In genomic region chr3:58503720-58504333, GRCm38 (mm10) we compare ENCODE assay signal across 24 mouse cellular contexts. TPM values are rescaled to one million over a fixed set of nuclear protein-coding genes. Genes with fewer than 3 reads are reported as not detected.
A peak's percentile ranks its signal among the peaks of the same experiment; 100 is the strongest.
DNase-seq lines count a peak whose midpoint lies in the region; ATAC-seq and TF ChIP-seq lines count a peak whose summit lies in the region.
"Had no signal": no experiment of that assay in that cellular context is flagged by ENCODE, and none has a peak within 500 bp of the region (broad histone marks: within the 10 kb centered on the region; RNA-seq: fewer than 3 reads in every experiment).

No protein-coding gene starts in this region.

- H3K4me1 ChIP-seq in hindbrain, postnatal 0 days (ENCODE audit: insufficient read depth, low read length) = no peaks in the 10 kb centered on the region
- H3K4me1 ChIP-seq in hindbrain, embryonic 10.5 days (replicated peaks) = no peaks in the 10 kb centered on the region
- H3K4me1 ChIP-seq in midbrain, embryonic 16.5 days (ENCODE audit: control insufficient read depth, insufficient read depth, low read length) = no peaks in the 10 kb centered on the region
- H3K4me1 ChIP-seq in midbrain, embryonic 10.5 days = no peaks in the 10 kb centered on the region
- H3K4me1 ChIP-seq in ES-E14 (ENCODE audit: control insufficient read depth in 2 of 2, insufficient read depth in 2 of 2, low read length in 2 of 2, poor library complexity in 1 of 2) = peaks cover 8 to 9% of the 10 kb centered on the region in 2 experiments
- H3K4me1 ChIP-seq: limb, embryonic 10.5 days had no signal

- no peak for ATAC-seq in hindbrain, postnatal 0 days
- ATAC-seq in midbrain, embryonic 16.5 days = 0 out of 2 replicates have a peak, but pooled peaks have one; percentile 56
- ATAC-seq: forebrain, embryonic 16.5 days had no signal

- 45% methylated on average over 3 of the region's 3 CpGs for WGBS in hindbrain, postnatal 0 days
- WGBS in hindbrain, embryonic 10.5 days = 59% methylated on average over 3 of the region's 3 CpGs
- WGBS in midbrain, embryonic 16.5 days = 34% methylated on average over 3 of the region's 3 CpGs
- WGBS in midbrain, embryonic 10.5 days = 57% methylated on average over 3 of the region's 3 CpGs

- H3K4me2 ChIP-seq in hindbrain, postnatal 0 days (ENCODE audit: low read depth, low read length) = no peak overlapping the region
- H3K4me2 ChIP-seq in midbrain, embryonic 16.5 days (ENCODE audit: low read length) = no peak overlapping the region
- H3K4me2 ChIP-seq: liver, embryonic 11.5 days; lung, embryonic 14.5 days; midbrain, embryonic 11.5 days had no signal

- TF ChIP-seq CTCF in hindbrain, postnatal 0 days (IDR thresholded peaks at IDR 0.05; ENCODE audit: low read depth) = peak; percentile 5; the same call in 1 of the 2 replicates

- in situ Hi-C loops in ES-E14 (cut with MboI; ENCODE audit: low sequenced_read_pairs in 2 of 2, unreplicated experiment in 2 of 2) = no loop called here

- DNase-seq in hindbrain, postnatal 0 days (ENCODE audit: low spot score) = no peak
- DNase-seq in hindbrain, embryonic 10.5 days (ENCODE audit: low spot score) = no peak
- DNase-seq in midbrain, embryonic 10.5 days (ENCODE audit: low spot score) = no peak
- no peak for DNase-seq in ES-E14 (ENCODE audit: low read depth, low spot score)
- DNase-seq in splenic B cell, adult 2 months (ENCODE audit: low read depth, low spot score) = peak; percentile 30
- DNase-seq in ovary, postnatal 14 days (ENCODE audit: low spot score) = no peak
- no peak for DNase-seq in adrenal gland, postnatal 36 days
- DNase-seq: adrenal gland, postnatal 10 days; cerebellum, adult 18-20 months; cerebellum, postnatal 25 days; embryo, embryonic 11 days; heart, adult 18-20 months; kidney, adult 2 months; kidney, postnatal 25 days; layer of hippocampus, adult 9-11 months; lung, embryonic 14.5 days; lung, postnatal 4 days; retina, postnatal 1 day; thymus, postnatal 36 days had no signal

- H3K9ac ChIP-seq in hindbrain, postnatal 0 days (replicated peaks; ENCODE audit: low read length) = no peak overlapping the region
- H3K9ac ChIP-seq in midbrain, embryonic 16.5 days (ENCODE audit: low read depth, low read length) = no peak overlapping the region
- H3K9ac ChIP-seq in ES-E14 (ENCODE audit: insufficient read depth, low read depth, low read length, poor library complexity, severe bottlenecking) = no peak overlapping the region
- H3K9ac ChIP-seq: lung, embryonic 14.5 days had no signal

- H3K4me3 ChIP-seq in hindbrain, postnatal 0 days (ENCODE audit: low read length) = no peak overlapping the region
- H3K4me3 ChIP-seq in hindbrain, embryonic 10.5 days = no peak overlapping the region
- H3K4me3 ChIP-seq in midbrain, embryonic 16.5 days (ENCODE audit: low read depth, low read length) = no peak overlapping the region
- H3K4me3 ChIP-seq in midbrain, embryonic 10.5 days = no peak overlapping the region
- no peak overlapping the region for H3K4me3 ChIP-seq in ES-E14 (ENCODE audit: insufficient read depth in 1 of 2, low read depth in 1 of 2, low read length in 2 of 2, poor library complexity in 1 of 2, severe bottlenecking in 1 of 2)
- H3K4me3 ChIP-seq: limb, embryonic 10.5 days had no signal

- H3K27ac ChIP-seq in hindbrain, postnatal 0 days = no peak overlapping the region
- no peak overlapping the region for H3K27ac ChIP-seq in hindbrain, embryonic 10.5 days
- no peak overlapping the region for H3K27ac ChIP-seq in midbrain, embryonic 16.5 days (ENCODE audit: low read length)
- H3K27ac ChIP-seq in midbrain, embryonic 10.5 days (replicated peaks) = no peak overlapping the region
- peak overlapping the region; percentile 70; the same call in 1 of the 2 replicates for H3K27ac ChIP-seq in ES-E14 (ENCODE audit: insufficient read depth, low read depth, low read length, poor library complexity, severe bottlenecking)
- H3K27ac ChIP-seq: limb, embryonic 10.5 days had no signal

- no peaks in the 10 kb centered on the region for H3K27me3 ChIP-seq in hindbrain, postnatal 0 days (ENCODE audit: insufficient read depth, low read length)
- no peaks in the 10 kb centered on the region for H3K27me3 ChIP-seq in hindbrain, embryonic 10.5 days (ENCODE audit: insufficient read depth, poor library complexity, severe bottlenecking)
- no peaks in the 10 kb centered on the region for H3K27me3 ChIP-seq in midbrain, embryonic 16.5 days (ENCODE audit: control insufficient read depth, insufficient read depth, low read depth, low read length)
- no peaks in the 10 kb centered on the region for H3K27me3 ChIP-seq in midbrain, embryonic 10.5 days (ENCODE audit: low read depth, poor library complexity, severe bottlenecking)
- H3K27me3 ChIP-seq in splenic B cell, adult 2 months (ENCODE audit: control insufficient read depth, insufficient read depth, low read length, poor library complexity, severe bottlenecking) = no peaks in the 10 kb centered on the region

- no peaks in the 10 kb centered on the region for H3K9me3 ChIP-seq in hindbrain, postnatal 0 days (ENCODE audit: low read length)
- no peaks in the 10 kb centered on the region for H3K9me3 ChIP-seq in hindbrain, embryonic 10.5 days
- no peaks in the 10 kb centered on the region for H3K9me3 ChIP-seq in midbrain, embryonic 16.5 days (replicated peaks; ENCODE audit: control insufficient read depth, low read length, poor library complexity, severe bottlenecking)
- H3K9me3 ChIP-seq in midbrain, embryonic 10.5 days (replicated peaks) = no peaks in the 10 kb centered on the region
- no peaks in the 10 kb centered on the region for H3K9me3 ChIP-seq in ES-E14 (ENCODE audit: control insufficient read depth, insufficient read depth, low read depth, low read length)
- H3K9me3 ChIP-seq: limb, embryonic 10.5 days had no signal

- H3K36me3 ChIP-seq in hindbrain, postnatal 0 days (ENCODE audit: insufficient read depth, low read length) = no peaks in the 10 kb centered on the region
- no peaks in the 10 kb centered on the region for H3K36me3 ChIP-seq in hindbrain, embryonic 10.5 days
- H3K36me3 ChIP-seq in midbrain, embryonic 16.5 days (ENCODE audit: control insufficient read depth, insufficient read depth, low read length) = no peaks in the 10 kb centered on the region
- no peaks in the 10 kb centered on the region for H3K36me3 ChIP-seq in midbrain, embryonic 10.5 days
- H3K36me3 ChIP-seq in ES-E14 (ENCODE audit: control insufficient read depth, insufficient read depth, low read length, poor library complexity, severe bottlenecking) = no peaks in the 10 kb centered on the region
- no peaks in the 10 kb centered on the region for H3K36me3 ChIP-seq in splenic B cell, adult 2 months (ENCODE audit: control insufficient read depth, insufficient read depth, low read length, poor library complexity, severe bottlenecking)
- H3K36me3 ChIP-seq: limb, embryonic 10.5 days had no signal

TF ChIP-seq in ES-E14, 5 proteins besides CTCF, POLR2A, EP300 and RAD21:
- TF ChIP-seq CHD2 (IDR thresholded peaks at IDR 0.05; ENCODE audit: low read depth, low read length) = no peak
- no peak for TF ChIP-seq ZC3H11A (IDR thresholded peaks at IDR 0.05; ENCODE audit: borderline replicate concordance, low read depth, low read length)
- TF ChIP-seq ZNF384 (IDR thresholded peaks at IDR 0.05; ENCODE audit: low read depth, low read length) = no peak
- no peak for TF ChIP-seq MAFK (IDR thresholded peaks at IDR 0.05; ENCODE audit: insufficient read depth, low read depth, low read length)
- no peak for TF ChIP-seq HCFC1 (IDR thresholded peaks at IDR 0.05; ENCODE audit: borderline replicate concordance, insufficient read depth, low read length)

RNA-seq across cellular contexts. Expression of gene Eif2a, which starts 21.8 kb away (rescaled TPM):
- total RNA-seq in hindbrain, postnatal 0 days (2014; rRNA removed) = 36.9 and 38.9 TPM in 2 replicates
- polyA plus RNA-seq in hindbrain, postnatal 0 days (2015; fragmentation: Nextera tagmentation; extraction: Ambion mirVana) = 33.7 and 38.3 TPM in 2 replicates
- 48.3 and 55.6 TPM in 2 replicates for polyA plus RNA-seq in hindbrain, embryonic 10.5 days (2016; fragmentation: Nextera tagmentation; extraction: Ambion mirVana)
- 33.4 and 33.9 TPM in 2 replicates for polyA plus RNA-seq in midbrain, embryonic 16.5 days (2015; fragmentation: Nextera tagmentation; extraction: Ambion mirVana)
- 56.0 and 56.3 TPM in 2 replicates for polyA plus RNA-seq in midbrain, embryonic 10.5 days (2016; fragmentation: Nextera tagmentation; extraction: Ambion mirVana)
- 63.5 and 88.9 TPM in 2 replicates for total RNA-seq in ES-E14 (2012; rRNA removed)
- total RNA-seq in adrenal gland, postnatal 36 days (2021) = 10 to 100 TPM; 43.3 to 52.8 TPM

RNA-seq across cellular contexts. Expression of gene Serp1, which starts 21.9 kb away (rescaled TPM):
- 49.9 and 58.7 TPM in 2 replicates for total RNA-seq in hindbrain, postnatal 0 days (2014; rRNA removed)
- 63.1 and 63.2 TPM in 2 replicates for polyA plus RNA-seq in hindbrain, postnatal 0 days (2015; fragmentation: Nextera tagmentation; extraction: Ambion mirVana)
- polyA plus RNA-seq in hindbrain, embryonic 10.5 days (2016; fragmentation: Nextera tagmentation; extraction: Ambion mirVana) = 122 and 141 TPM in 2 replicates
- polyA plus RNA-seq in midbrain, embryonic 16.5 days (2015; fragmentation: Nextera tagmentation; extraction: Ambion mirVana) = 48.5 and 52.4 TPM in 2 replicates
- 136 and 143 TPM in 2 replicates for polyA plus RNA-seq in midbrain, embryonic 10.5 days (2016; fragmentation: Nextera tagmentation; extraction: Ambion mirVana)
- total RNA-seq in ES-E14 (2012; rRNA removed) = 22.4 and 41.8 TPM in 2 replicates
- 100 to 1,000 TPM; 123 to 135 TPM for total RNA-seq in adrenal gland, postnatal 36 days (2021)
